Mouse (Mus musculus): Measurements from ENCODE around the gene Gm10778. TPM values are rescaled to one million over a fixed set of nuclear protein-coding genes. Genes with fewer than 3 reads are reported as not detected.
"Not testable (repeated sequence)": the region's sequence is repeated elsewhere in the genome, so short reads cannot be mapped to it uniquely, and the experiment has no call there.

The Gm10778 gene
- polyA plus RNA-seq (2015; fragmentation: Nextera tagmentation; extraction: Ambion mirVana), result 1.7 TPM in 2 replicates

DNA sequence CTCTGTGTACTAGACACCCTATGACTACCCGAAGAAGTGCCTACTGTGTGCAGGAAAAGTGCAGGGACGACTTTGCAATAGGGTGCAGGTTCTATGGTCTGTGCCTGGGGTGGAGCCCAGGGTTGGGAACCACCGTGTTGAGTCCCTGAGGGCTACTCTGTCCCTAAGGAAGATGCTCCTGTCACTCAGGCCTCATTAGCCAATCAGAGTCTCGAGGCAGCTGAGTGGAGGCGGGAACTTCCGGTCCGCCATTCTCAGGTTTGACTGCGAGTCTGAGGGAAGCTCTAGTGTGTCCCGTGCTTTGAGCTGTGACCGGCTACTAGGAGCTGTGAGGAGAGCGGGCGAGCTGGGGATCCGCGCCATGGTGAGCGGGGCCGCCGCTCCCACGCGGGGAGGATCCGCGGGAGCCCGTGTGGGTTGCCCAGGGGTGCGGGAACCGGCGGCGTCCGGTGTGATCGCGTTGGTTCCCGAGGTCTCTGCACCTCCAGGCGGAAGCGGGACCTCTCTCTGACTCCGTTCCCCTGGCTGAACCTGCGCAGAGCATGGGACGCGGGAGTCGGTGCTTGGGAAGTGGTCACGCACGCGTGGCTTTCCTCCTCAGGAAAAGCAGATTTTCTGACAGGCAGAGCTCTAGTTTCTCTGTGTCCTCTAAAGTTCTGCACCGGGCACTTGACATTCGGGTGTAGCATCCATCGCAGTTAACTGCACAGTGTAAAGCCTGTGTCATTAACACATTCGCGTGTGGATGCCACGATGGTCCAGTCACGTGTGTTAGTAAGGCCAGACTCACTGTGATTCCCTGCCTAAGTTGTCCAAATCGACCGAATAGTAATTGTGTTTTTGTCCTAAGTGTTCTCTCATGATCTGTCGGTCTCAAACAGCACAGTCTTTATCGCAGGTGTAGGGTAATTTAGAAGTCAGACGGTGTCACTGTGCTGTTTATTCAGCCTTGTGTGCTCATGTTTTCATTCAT lies at the start of gene Gm10778:
Gene Gm10778, plus strand, starts transcription at position 257 of the 973 bp plus-strand sequence.
- H3K4me2 ChIP-seq, result peak within 1 kb of the TSS; percentile 76
- peak within 1 kb of the TSS; percentile 71 for H3K27ac ChIP-seq (replicated peaks)
- peak within 1 kb of the TSS; percentile 67 for H3K9ac ChIP-seq
- peak within 1 kb of the TSS; percentile 66 for H3K4me3 ChIP-seq (replicated peaks)
- not testable (repeated sequence) for H3K27me3 ChIP-seq; H3K36me3 ChIP-seq (replicated peaks); H3K9me3 ChIP-seq (replicated peaks)
- peaks cover 25% of the 10 kb centered on the region for H3K4me1 ChIP-seq (replicated peaks)
- 1% methylated on average over 42 of the region's 52 CpGs for WGBS (ENCODE audit: insufficient replicate concordance)
- peak; percentile 90 for ATAC-seq (ENCODE audit: insufficient read depth)

DNA sequence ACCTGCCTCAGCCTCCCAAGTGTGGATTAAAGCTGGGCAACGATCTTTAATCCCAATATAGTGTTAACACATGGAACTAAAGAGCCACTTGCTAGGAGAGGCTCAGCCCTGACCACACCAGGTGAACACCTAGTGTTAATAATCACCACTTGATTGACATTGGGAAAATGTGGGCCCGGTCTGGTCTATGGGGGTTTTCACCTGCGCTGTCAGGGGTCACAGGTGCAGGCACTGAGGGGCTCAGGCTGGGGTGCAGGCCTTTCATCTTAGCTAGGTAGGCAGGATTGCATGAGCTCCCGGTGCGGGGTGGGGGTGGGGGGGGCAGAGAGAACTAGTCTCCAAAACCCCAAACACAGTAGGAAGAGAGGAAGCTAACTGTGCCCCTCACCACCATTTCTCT lies 49.2 kb upstream of the Gm10778 start:
- Histone ChIP-seq H3K9ac (no peak overlapping the region), H3K36me3 (replicated peaks) (no peaks in the 10 kb centered on the region), H3K4me1 (replicated peaks) (peaks cover 75% of the 10 kb centered on the region), H3K9me3 (replicated peaks) (no peaks in the 10 kb centered on the region), H3K27ac (replicated peaks) (no peak overlapping the region), H3K27me3 (peaks cover 53% of the 10 kb centered on the region), H3K4me3 (replicated peaks) (no peak overlapping the region), H3K4me2 (no peak overlapping the region)
- ATAC-seq (ENCODE audit: insufficient read depth), result no peak
- WGBS (ENCODE audit: insufficient replicate concordance), result 54% methylated on average over 5 of the region's 5 CpGs

DNA sequence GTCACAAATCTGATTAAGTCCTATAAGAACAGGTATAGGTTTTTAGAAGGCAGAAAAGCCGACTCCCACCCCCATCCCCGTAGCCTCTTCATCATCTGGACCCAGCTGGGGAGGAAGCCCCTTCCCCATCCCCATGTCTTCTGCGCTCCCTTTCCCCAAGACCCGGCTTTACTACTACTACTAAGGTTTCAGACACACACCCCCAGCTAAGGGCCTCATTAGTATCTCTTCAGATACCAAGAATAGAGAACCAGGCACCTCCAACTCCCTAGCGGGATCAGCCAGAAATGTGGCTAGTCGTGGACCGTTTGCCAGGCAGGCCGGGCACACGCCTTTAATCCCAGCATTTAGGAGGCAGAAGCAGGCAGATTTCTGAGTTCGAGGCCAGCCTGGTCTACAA lies 48.8 kb upstream of the Gm10778 start:
- 34% methylated on average over 10 of the region's 10 CpGs for WGBS (ENCODE audit: insufficient replicate concordance)
- no peak for ATAC-seq (ENCODE audit: insufficient read depth)
- Histone ChIP-seq H3K27ac (replicated peaks) (no peak overlapping the region), H3K36me3 (replicated peaks) (no peaks in the 10 kb centered on the region), H3K27me3 (peaks cover 48% of the 10 kb centered on the region), H3K4me3 (replicated peaks) (peak overlapping the region; percentile 47; the same call in 1 of the 2 replicates), H3K9ac (no peak overlapping the region), H3K9me3 (replicated peaks) (no peaks in the 10 kb centered on the region), H3K4me2 (peak overlapping the region; percentile 77; the same call in 1 of the 2 replicates), H3K4me1 (replicated peaks) (peaks cover 80% of the 10 kb centered on the region)

DNA sequence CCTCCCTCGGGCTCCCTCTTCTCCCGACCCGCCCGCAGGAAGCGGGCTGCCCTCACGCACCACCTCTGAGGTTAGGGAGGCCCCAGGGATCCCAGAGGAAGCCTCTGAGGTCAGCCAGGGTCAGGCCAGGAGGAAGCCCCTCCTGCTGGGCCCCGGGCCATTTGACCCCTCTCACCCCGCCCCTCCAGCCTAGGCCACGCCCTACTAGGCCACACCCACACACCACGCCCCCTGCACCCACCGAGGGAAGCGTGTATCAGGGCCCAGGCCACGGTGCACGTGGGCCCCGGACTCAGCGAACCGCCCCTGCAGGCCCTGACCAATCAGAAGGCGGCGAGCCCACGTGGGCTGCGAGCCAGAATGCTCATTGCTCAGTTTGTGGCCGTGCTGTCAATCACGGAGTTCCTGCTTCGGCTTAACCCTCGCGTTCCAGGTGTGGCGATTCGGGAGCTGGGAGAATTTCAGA lies 48.1 kb upstream of the Gm10778 start, which contains the start of gene Tle6:
Gene Tle6, minus strand, starts transcription at position 336 of the 466 bp plus-strand sequence.
- Histone ChIP-seq H3K4me2 (peak within 1 kb of the TSS; percentile 77), H3K4me1 (replicated peaks) (peaks cover 85% of the 10 kb centered on the region), H3K4me3 (replicated peaks) (peak within 1 kb of the TSS; percentile 47), H3K36me3 (replicated peaks) (no peaks in the 10 kb centered on the region), H3K27ac (replicated peaks) (peak within 1 kb of the TSS; percentile 65), H3K27me3 (peaks cover 42% of the 10 kb centered on the region), H3K9ac (peak within 1 kb of the TSS; percentile 11; the same call in 1 of the 2 replicates), H3K9me3 (replicated peaks) (no peaks in the 10 kb centered on the region)
- WGBS (ENCODE audit: insufficient replicate concordance), result under 1% methylated on average over 28 of the region's 28 CpGs
- ATAC-seq (ENCODE audit: insufficient read depth), result peak; percentile 80

DNA sequence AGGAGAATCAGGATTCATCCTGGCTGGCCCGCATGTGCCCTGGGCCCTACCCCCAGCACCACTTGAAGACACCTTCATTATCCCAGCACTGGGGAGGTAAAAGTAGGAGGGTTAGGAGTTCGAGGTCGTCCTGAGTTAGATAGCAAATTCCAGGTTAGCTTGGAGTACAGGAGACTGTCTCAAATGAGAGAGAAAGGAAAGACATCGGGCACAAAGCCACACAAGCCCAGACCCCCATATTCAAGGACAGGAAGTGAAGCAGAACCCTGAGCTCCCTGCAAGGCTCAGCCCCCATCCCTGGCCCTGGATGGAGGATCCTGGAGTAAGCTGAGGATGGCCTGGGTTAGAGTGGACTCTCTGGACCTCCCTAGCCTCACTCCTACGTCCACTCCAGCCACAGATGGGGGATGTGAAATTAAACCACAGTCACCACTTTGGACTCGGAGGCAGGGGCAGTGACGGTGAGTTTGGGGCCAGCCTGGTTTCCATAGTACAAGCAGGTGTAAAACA lies 47.4 kb upstream of the Gm10778 start:
- peaks cover 81% of the 10 kb centered on the region for H3K4me1 ChIP-seq (replicated peaks)
- 33% methylated on average over 7 of the region's 7 CpGs for WGBS (ENCODE audit: insufficient replicate concordance)
- no peak overlapping the region for H3K27ac ChIP-seq (replicated peaks)
- H3K4me3 ChIP-seq (replicated peaks), result peak overlapping the region; percentile 47
- H3K9ac ChIP-seq, result peak overlapping the region; percentile 11; the same call in 1 of the 2 replicates
- H3K27me3 ChIP-seq, result peaks cover 35% of the 10 kb centered on the region
- H3K9me3 ChIP-seq (replicated peaks), result no peaks in the 10 kb centered on the region
- no peak for ATAC-seq (ENCODE audit: insufficient read depth)
- no peaks in the 10 kb centered on the region for H3K36me3 ChIP-seq (replicated peaks)
- peak overlapping the region; percentile 77 for H3K4me2 ChIP-seq

DNA sequence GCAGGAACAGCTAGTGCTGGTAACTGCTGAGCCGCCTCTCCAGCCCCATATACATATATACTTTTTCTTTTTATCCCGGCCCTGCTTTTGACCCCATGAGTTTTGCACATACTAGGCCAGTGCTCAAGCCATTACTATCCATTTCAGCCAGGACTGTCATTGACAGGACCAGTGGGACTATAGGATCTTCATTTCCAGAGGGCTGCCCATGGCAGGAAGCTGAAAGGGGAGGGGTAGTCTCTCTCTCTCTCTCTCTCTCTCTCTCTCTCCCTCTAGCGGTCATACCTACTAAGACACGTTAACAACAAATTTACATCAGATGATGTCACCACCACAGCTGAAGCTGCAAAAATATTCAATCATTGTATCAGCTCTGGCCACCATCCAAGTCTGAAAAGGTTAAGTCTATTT lies 46.1 kb upstream of the Gm10778 start:
- H3K9ac ChIP-seq, result no peak overlapping the region
- H3K27ac ChIP-seq (replicated peaks), result 0 out of 2 replicates have a peak overlapping the region, but pooled peaks have one; percentile 24
- ATAC-seq (ENCODE audit: insufficient read depth), result no peak
- H3K36me3 ChIP-seq (replicated peaks), result no peaks in the 10 kb centered on the region
- H3K9me3 ChIP-seq (replicated peaks), result no peaks in the 10 kb centered on the region
- no peak overlapping the region for H3K4me2 ChIP-seq
- 16% methylated on average over 4 of the region's 4 CpGs for WGBS (ENCODE audit: insufficient replicate concordance)
- no peak overlapping the region for H3K4me3 ChIP-seq (replicated peaks)
- H3K27me3 ChIP-seq, result peaks cover 22% of the 10 kb centered on the region
- peaks cover 76% of the 10 kb centered on the region for H3K4me1 ChIP-seq (replicated peaks)

DNA sequence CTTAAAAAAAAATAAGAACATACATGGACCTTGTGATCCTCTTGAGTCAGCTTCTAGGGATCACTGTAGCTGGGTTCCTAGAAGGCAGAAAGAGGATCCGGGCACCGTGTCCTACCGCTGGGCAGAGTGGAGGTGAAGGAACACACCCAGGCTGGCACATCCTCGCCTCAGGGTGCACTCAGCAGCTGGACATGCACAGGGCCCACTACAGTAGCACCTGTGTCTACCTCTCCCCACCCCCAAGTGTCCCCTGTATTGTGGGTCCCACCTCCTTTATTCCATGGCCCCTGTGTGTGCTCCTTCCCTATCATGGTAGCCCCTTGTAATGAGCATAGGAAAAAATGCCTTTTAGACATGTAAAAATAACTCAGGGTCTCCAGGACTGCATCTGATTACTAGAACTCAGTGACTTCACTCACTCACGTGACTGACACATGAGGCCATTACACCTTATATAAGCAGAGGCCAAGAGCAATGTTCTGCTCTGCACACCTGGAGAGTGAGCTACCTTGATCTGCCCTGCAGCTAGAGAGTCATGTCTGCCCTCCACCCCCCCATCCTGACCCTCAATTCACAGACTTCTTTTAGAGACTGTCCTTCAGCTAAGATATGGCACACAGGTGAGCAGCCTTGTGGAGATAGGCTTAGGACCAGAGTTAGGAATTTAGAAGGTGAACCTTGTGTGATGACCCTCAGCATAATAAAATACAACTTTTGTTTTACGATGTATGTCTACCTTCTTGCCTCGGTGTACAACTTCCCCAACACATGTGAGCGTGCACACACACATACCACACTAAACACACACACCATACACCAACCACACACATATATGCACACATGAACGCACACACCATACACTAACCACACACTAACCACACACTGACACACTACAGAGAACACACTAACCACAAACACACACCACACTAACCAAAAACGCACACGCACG lies 44.6 kb upstream of the Gm10778 start:
- H3K4me1 ChIP-seq (replicated peaks), result peaks cover 63% of the 10 kb centered on the region
- no peak for ATAC-seq (ENCODE audit: insufficient read depth)
- peak overlapping the region; percentile 69 for H3K4me3 ChIP-seq (replicated peaks)
- H3K27ac ChIP-seq (replicated peaks), result peak overlapping the region; percentile 96
- peak overlapping the region; percentile 85 for H3K4me2 ChIP-seq
- peaks cover 10% of the 10 kb centered on the region for H3K27me3 ChIP-seq
- H3K9ac ChIP-seq, result peak overlapping the region; percentile 59; the same call in 1 of the 2 replicates
- H3K36me3 ChIP-seq (replicated peaks), result no peaks in the 10 kb centered on the region
- WGBS (ENCODE audit: insufficient replicate concordance), result 51% methylated on average over 12 of the region's 12 CpGs
- H3K9me3 ChIP-seq (replicated peaks), result no peaks in the 10 kb centered on the region

DNA sequence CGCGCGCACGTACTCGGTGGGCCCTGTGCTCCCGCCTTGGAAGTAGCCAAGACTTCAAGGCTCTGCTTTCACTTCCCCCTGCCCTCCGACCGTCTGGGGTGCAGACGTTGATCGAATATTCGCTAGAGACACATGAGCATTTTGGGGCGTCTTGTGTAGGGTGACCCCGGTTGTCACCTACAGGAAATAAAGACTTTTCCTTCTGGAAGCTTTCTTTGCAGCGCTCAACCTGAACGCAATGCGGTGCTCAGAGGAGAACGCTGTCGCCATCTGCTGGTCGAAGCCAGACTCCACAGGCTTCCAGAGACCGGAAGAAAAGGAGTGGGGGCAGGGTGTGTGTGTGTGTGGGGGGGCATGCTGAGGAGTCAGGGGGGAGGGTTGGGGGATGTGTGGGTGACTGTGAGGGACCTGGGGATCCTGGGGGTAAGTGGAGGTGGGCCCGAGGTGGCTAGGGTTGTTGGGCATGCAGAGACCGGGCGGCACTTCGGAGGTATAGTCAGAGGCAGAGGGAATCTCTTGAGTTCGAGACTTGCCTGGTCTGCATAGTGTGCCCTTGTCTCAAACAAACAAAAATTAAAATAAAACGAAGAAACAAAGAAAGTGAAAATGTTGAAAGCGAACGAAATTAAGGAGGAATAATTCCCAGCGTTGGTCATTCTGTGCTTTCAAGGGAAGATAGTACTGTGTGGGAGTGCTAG lies 43.7 kb upstream of the Gm10778 start:
- WGBS (ENCODE audit: insufficient replicate concordance), result 7% methylated on average over 29 of the region's 29 CpGs
- 0 out of 2 replicates have a peak, but pooled peaks have one; percentile 22 for ATAC-seq (ENCODE audit: insufficient read depth)
- Histone ChIP-seq H3K36me3 (replicated peaks) (no peaks in the 10 kb centered on the region), H3K4me3 (replicated peaks) (peak overlapping the region; percentile 69), H3K27me3 (peaks cover 2% of the 10 kb centered on the region; the same call in 1 of the 2 replicates), H3K4me1 (replicated peaks) (peaks cover 55% of the 10 kb centered on the region), H3K9me3 (replicated peaks) (no peaks in the 10 kb centered on the region), H3K9ac (peak overlapping the region; percentile 59), H3K4me2 (peak overlapping the region; percentile 85), H3K27ac (replicated peaks) (peak overlapping the region; percentile 96)

DNA sequence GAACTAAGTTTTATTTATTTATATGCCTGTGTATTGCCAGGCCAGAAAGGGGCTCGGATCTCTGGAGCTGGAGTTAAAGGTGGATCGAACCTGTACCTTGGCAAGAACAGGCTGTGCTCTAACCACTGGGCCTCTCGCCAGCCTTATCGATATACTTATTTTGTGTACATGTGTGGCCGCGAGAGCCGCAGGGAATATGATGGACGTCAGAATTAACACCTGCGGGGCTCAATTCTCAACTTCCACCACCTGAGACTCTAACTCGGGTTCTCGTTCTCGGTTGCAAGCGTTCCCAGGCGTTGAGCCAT lies 43.2 kb upstream of the Gm10778 start:
- peak overlapping the region; percentile 85 for H3K4me2 ChIP-seq

More for the DNA sequence above, 43.2 kb upstream of the Gm10778 start:
- peak overlapping the region; percentile 69 for H3K4me3 ChIP-seq (replicated peaks)
- peaks cover 49% of the 10 kb centered on the region for H3K4me1 ChIP-seq (replicated peaks)
- peak overlapping the region; percentile 59 for H3K9ac ChIP-seq
- no peaks in the 10 kb centered on the region for H3K9me3 ChIP-seq (replicated peaks)
- WGBS (ENCODE audit: insufficient replicate concordance), result 2% methylated on average over 14 of the region's 14 CpGs
- no peaks in the 10 kb centered on the region for H3K36me3 ChIP-seq (replicated peaks)
- ATAC-seq (ENCODE audit: insufficient read depth), result peak; percentile 9
- H3K27me3 ChIP-seq, result no peaks in the 10 kb centered on the region
- peak overlapping the region; percentile 96 for H3K27ac ChIP-seq (replicated peaks)

All from liver, embryonic 15.5 days (tissue).